In genomic region chr6:146612736-146613135, GRCm38 (mm10) we compare ENCODE assay signal across 24 mouse cellular contexts. TPM values are rescaled to one million over a fixed set of nuclear protein-coding genes. Genes with fewer than 3 reads are reported as not detected.
DNase-seq lines count a peak whose midpoint lies in the region; ATAC-seq and TF ChIP-seq lines count a peak whose summit lies in the region.
"Had no signal": no experiment of that assay in that cellular context is flagged by ENCODE, and none has a peak within 500 bp of the region (broad histone marks: within the 10 kb centered on the region; RNA-seq: fewer than 3 reads in every experiment).

No protein-coding gene starts in this region.

- H3K36me3 ChIP-seq in liver, embryonic 13.5 days: peaks cover 86% of the 10 kb centered on the region
- peaks cover 57% of the 10 kb centered on the region for H3K36me3 ChIP-seq in liver, embryonic 11.5 days (ENCODE audit: control insufficient read depth, insufficient read depth, low read length)
- peaks cover 61% of the 10 kb centered on the region for H3K36me3 ChIP-seq in liver, embryonic 14.5 days (replicated peaks; ENCODE audit: control insufficient read depth, insufficient read depth, low read depth)
- peaks cover 7% of the 10 kb centered on the region for H3K36me3 ChIP-seq in lung, postnatal 0 days (ENCODE audit: insufficient read depth, low read length)

- H3K4me1 ChIP-seq in liver, embryonic 13.5 days (replicated peaks): peaks cover 65% of the 10 kb centered on the region
- H3K4me1 ChIP-seq in liver, embryonic 11.5 days (replicated peaks; ENCODE audit: control insufficient read depth, insufficient read depth, low read length): no peaks in the 10 kb centered on the region; the same call in 1 of the 2 replicates
- H3K4me1 ChIP-seq in liver, embryonic 14.5 days (replicated peaks; ENCODE audit: control insufficient read depth in 2 of 2, insufficient read depth in 2 of 2, low read length in 1 of 2): peaks cover 45 to 49% of the 10 kb centered on the region in 2 experiments
- H3K4me1 ChIP-seq in lung, postnatal 0 days (ENCODE audit: insufficient read depth, low read depth, low read length): no peaks in the 10 kb centered on the region
- H3K4me1 ChIP-seq: embryonic facial prominence, embryonic 15.5 days; forebrain, embryonic 15.5 days; heart, embryonic 10.5 days; hindbrain, embryonic 12.5 days had no signal

- no peaks in the 10 kb centered on the region for H3K27me3 ChIP-seq in liver, embryonic 13.5 days
- H3K27me3 ChIP-seq in liver, embryonic 11.5 days (replicated peaks; ENCODE audit: control insufficient read depth, insufficient read depth, low read length): no peaks in the 10 kb centered on the region
- H3K27me3 ChIP-seq in liver, embryonic 14.5 days (ENCODE audit: control insufficient read depth, insufficient read depth, low read length): no peaks in the 10 kb centered on the region
- no peaks in the 10 kb centered on the region for H3K27me3 ChIP-seq in lung, postnatal 0 days (replicated peaks; ENCODE audit: insufficient read depth, low read length)
- H3K27me3 ChIP-seq: embryonic facial prominence, embryonic 15.5 days; forebrain, embryonic 15.5 days; hindbrain, embryonic 12.5 days had no signal

- H3K4me3 ChIP-seq in liver, embryonic 13.5 days (replicated peaks): no peak overlapping the region
- H3K4me3 ChIP-seq in liver, embryonic 11.5 days (ENCODE audit: low read depth, low read length): no peak overlapping the region
- H3K4me3 ChIP-seq in liver, embryonic 14.5 days (ENCODE audit: insufficient read depth in 1 of 2, low read depth in 2 of 2, low read length in 2 of 2): no peak overlapping the region
- no peak overlapping the region for H3K4me3 ChIP-seq in lung, postnatal 0 days (ENCODE audit: low read depth, low read length)
- H3K4me3 ChIP-seq: embryonic facial prominence, embryonic 15.5 days; erythroblast, embryonic 14.5 days; forebrain, embryonic 15.5 days; heart, embryonic 10.5 days; hindbrain, embryonic 12.5 days had no signal

- no peak for DNase-seq in liver, embryonic 13.5 days
- DNase-seq in liver, embryonic 11.5 days (ENCODE audit: low spot score): no peak
- peak; percentile 21 for DNase-seq in brain, adult 2 months (ENCODE audit: low read depth, low spot score)
- DNase-seq in liver, embryonic 14.5 days (ENCODE audit: low read depth in 3 of 3, low spot score in 3 of 3): no peak
- no peak for DNase-seq in embryo, embryonic 10.5 days (ENCODE audit: low spot score)
- DNase-seq in embryo, embryonic 9.5 days (ENCODE audit: extremely low spot score): no peak
- no peak for DNase-seq in lung, postnatal 0 days (ENCODE audit: low spot score)
- DNase-seq: adrenal gland, postnatal 10 days; B cell, adult 2 months; cerebellum, adult 18-20 months; cerebellum, adult 9-11 months; cerebellum, postnatal 36 days; gastrocnemius, postnatal 14 days; heart, postnatal 10 days; heart, postnatal 4 days had no signal

- TF ChIP-seq CTCF in liver, embryonic 14.5 days (IDR thresholded peaks at IDR 0.05; ENCODE audit: low read depth): no peak
- TF ChIP-seq CTCF in lung, postnatal 0 days (IDR thresholded peaks at IDR 0.05): no peak

- WGBS in liver, embryonic 13.5 days (ENCODE audit: insufficient replicate concordance): 86% methylated on average over 5 of the region's 5 CpGs
- WGBS in liver, embryonic 11.5 days: 93% methylated on average over 5 of the region's 5 CpGs
- WGBS in liver, embryonic 14.5 days (ENCODE audit: insufficient replicate concordance): 86% methylated on average over 5 of the region's 5 CpGs
- WGBS in lung, postnatal 0 days: 83% methylated on average over 5 of the region's 5 CpGs

- peak overlapping the region; percentile 67; the same call in 1 of the 2 replicates for H3K4me2 ChIP-seq in liver, embryonic 13.5 days
- H3K4me2 ChIP-seq in liver, embryonic 11.5 days: no peak overlapping the region
- no peak overlapping the region for H3K4me2 ChIP-seq in liver, embryonic 14.5 days (ENCODE audit: low read depth)
- no peak overlapping the region for H3K4me2 ChIP-seq in lung, postnatal 0 days (replicated peaks; ENCODE audit: low read depth, low read length)
- H3K4me2 ChIP-seq: embryonic facial prominence, embryonic 15.5 days; forebrain, embryonic 15.5 days; hindbrain, embryonic 12.5 days had no signal

- no peak for ATAC-seq in liver, embryonic 13.5 days (ENCODE audit: low read depth)
- no peak for ATAC-seq in liver, embryonic 11.5 days (replicated peaks; ENCODE audit: low FRiP score)
- no peak for ATAC-seq in liver, embryonic 14.5 days (ENCODE audit: insufficient read depth)
- no peak for ATAC-seq in lung, postnatal 0 days
- ATAC-seq: CD4-positive, CD25-positive, alpha-beta regulatory T cell, adult 4 months; forebrain, embryonic 15.5 days; hindbrain, embryonic 16.5 days; inflammation-experienced regulatory T-cells, adult 6 months had no signal

- no peak for TF ChIP-seq EP300 in liver, embryonic 14.5 days (IDR thresholded peaks at IDR 0.05; ENCODE audit: low read depth)
- no peak for TF ChIP-seq EP300 in lung, postnatal 0 days (IDR thresholded peaks at IDR 0.05)

- H3K27ac ChIP-seq in liver, embryonic 13.5 days: peak overlapping the region; percentile 99
- H3K27ac ChIP-seq in liver, embryonic 11.5 days (ENCODE audit: low read depth, low read length): no peak overlapping the region
- H3K27ac ChIP-seq in liver, embryonic 14.5 days: peak overlapping the region; percentile 99
- no peak overlapping the region for H3K27ac ChIP-seq in lung, postnatal 0 days (ENCODE audit: low read length)
- H3K27ac ChIP-seq: embryonic facial prominence, embryonic 15.5 days; forebrain, embryonic 15.5 days; heart, embryonic 10.5 days; hindbrain, embryonic 12.5 days had no signal

- H3K9ac ChIP-seq in liver, embryonic 13.5 days: peak overlapping the region; percentile 70; the same call in 1 of the 2 replicates
- no peak overlapping the region for H3K9ac ChIP-seq in liver, embryonic 11.5 days (ENCODE audit: low read depth, low read length)
- no peak overlapping the region for H3K9ac ChIP-seq in liver, embryonic 14.5 days (replicated peaks)
- H3K9ac ChIP-seq in lung, postnatal 0 days (replicated peaks; ENCODE audit: low read depth): no peak overlapping the region
- H3K9ac ChIP-seq: embryonic facial prominence, embryonic 15.5 days; forebrain, embryonic 15.5 days; hindbrain, embryonic 12.5 days had no signal

- H3K9me3 ChIP-seq in liver, embryonic 13.5 days (replicated peaks): no peaks in the 10 kb centered on the region
- H3K9me3 ChIP-seq in liver, embryonic 11.5 days (ENCODE audit: control insufficient read depth, low read length): no peaks in the 10 kb centered on the region
- no peaks in the 10 kb centered on the region for H3K9me3 ChIP-seq in liver, embryonic 14.5 days (ENCODE audit: control insufficient read depth, low read length)
- no peaks in the 10 kb centered on the region for H3K9me3 ChIP-seq in lung, postnatal 0 days (ENCODE audit: low read length)
- H3K9me3 ChIP-seq: embryonic facial prominence, embryonic 15.5 days; forebrain, embryonic 15.5 days; G1E; heart, embryonic 10.5 days; hindbrain, embryonic 12.5 days had no signal

RNA-seq across cellular contexts. Expression of gene Med21, which starts 29.6 kb away (rescaled TPM):
- 68.3 and 74.2 TPM in 2 replicates for polyA plus RNA-seq in liver, embryonic 13.5 days (2015; fragmentation: Nextera tagmentation; extraction: Ambion mirVana)
- polyA plus RNA-seq in liver, embryonic 11.5 days (2014; fragmentation: Nextera tagmentation; extraction: Ambion mirVana): 97.2 and 112 TPM in 2 replicates
- 34.7 and 44.7 TPM in 2 replicates for polyA plus RNA-seq in liver, embryonic 14.5 days (2012; rRNA removed)
- polyA plus RNA-seq in liver, embryonic 14.5 days (2014; fragmentation: Nextera tagmentation; extraction: Ambion mirVana): 64.1 and 65.8 TPM in 2 replicates
- 112 and 117 TPM in 2 replicates for polyA plus RNA-seq in lung, postnatal 0 days (2015; fragmentation: Nextera tagmentation; extraction: Ambion mirVana)

RNA-seq across cellular contexts. Expression of gene Tm7sf3, which starts 29.9 kb away (rescaled TPM):
- polyA plus RNA-seq in liver, embryonic 13.5 days (2015; fragmentation: Nextera tagmentation; extraction: Ambion mirVana): 32.7 and 36.3 TPM in 2 replicates
- 47.7 and 57.1 TPM in 2 replicates for polyA plus RNA-seq in liver, embryonic 11.5 days (2014; fragmentation: Nextera tagmentation; extraction: Ambion mirVana)
- polyA plus RNA-seq in liver, embryonic 14.5 days (2012; rRNA removed): 9.4 and 11.2 TPM in 2 replicates
- 24.8 and 27.6 TPM in 2 replicates for polyA plus RNA-seq in liver, embryonic 14.5 days (2014; fragmentation: Nextera tagmentation; extraction: Ambion mirVana)
- polyA plus RNA-seq in lung, postnatal 0 days (2015; fragmentation: Nextera tagmentation; extraction: Ambion mirVana): 20.0 and 21.7 TPM in 2 replicates

RNA-seq across cellular contexts. Expression of gene Ints13, which starts 35.1 kb away (rescaled TPM):
- polyA plus RNA-seq in liver, embryonic 13.5 days (2015; fragmentation: Nextera tagmentation; extraction: Ambion mirVana): 39.4 and 54.8 TPM in 2 replicates
- polyA plus RNA-seq in liver, embryonic 11.5 days (2014; fragmentation: Nextera tagmentation; extraction: Ambion mirVana): 69.9 and 74.3 TPM in 2 replicates
- polyA plus RNA-seq in liver, embryonic 14.5 days (2012; rRNA removed): 14.7 and 23.2 TPM in 2 replicates
- polyA plus RNA-seq in liver, embryonic 14.5 days (2014; fragmentation: Nextera tagmentation; extraction: Ambion mirVana): 27.8 and 29.0 TPM in 2 replicates
- polyA plus RNA-seq in lung, postnatal 0 days (2015; fragmentation: Nextera tagmentation; extraction: Ambion mirVana): 27.0 and 27.4 TPM in 2 replicates

RNA-seq across cellular contexts. Expression of gene Fgfr1op2, which starts 35.7 kb away (rescaled TPM):
- 89.1 and 99.7 TPM in 2 replicates for polyA plus RNA-seq in liver, embryonic 13.5 days (2015; fragmentation: Nextera tagmentation; extraction: Ambion mirVana)
- 126 TPM in 2 replicates for polyA plus RNA-seq in liver, embryonic 11.5 days (2014; fragmentation: Nextera tagmentation; extraction: Ambion mirVana)
- 23.3 and 42.1 TPM in 2 replicates for polyA plus RNA-seq in liver, embryonic 14.5 days (2012; rRNA removed)
- polyA plus RNA-seq in liver, embryonic 14.5 days (2014; fragmentation: Nextera tagmentation; extraction: Ambion mirVana): 92.6 and 99.8 TPM in 2 replicates
- polyA plus RNA-seq in lung, postnatal 0 days (2015; fragmentation: Nextera tagmentation; extraction: Ambion mirVana): 99.2 and 109 TPM in 2 replicates

Comparison
In these comparisons a context has a peak if more than half of its experiments do, and no peak if none do; other contexts are left out.
1. H3K27ac ChIP-seq: peak in liver, embryonic 13.5 days (single experiment) and liver, embryonic 14.5 days (single experiment); none in liver, embryonic 11.5 days (single experiment) and lung, postnatal 0 days (single experiment).